In genomic region chr12:32045566-32046330, GRCm38 (mm10) we compare ENCODE assay signal across 17 mouse cellular contexts. TPM values are rescaled to one million over a fixed set of nuclear protein-coding genes. Genes with fewer than 3 reads are reported as not detected.
DNase-seq lines count a peak whose midpoint lies in the region; ATAC-seq lines count a peak whose summit lies in the region.
"Had no signal": no experiment of that assay in that cellular context is flagged by ENCODE, and none has a peak within 500 bp of the region (broad histone marks: within the 10 kb centered on the region; RNA-seq: fewer than 3 reads in every experiment).

No protein-coding gene starts in this region.

- H3K27me3 ChIP-seq in midbrain, embryonic 15.5 days (replicated peaks) = no peaks in the 10 kb centered on the region
- no peaks in the 10 kb centered on the region for H3K27me3 ChIP-seq in midbrain, embryonic 16.5 days (ENCODE audit: control insufficient read depth, insufficient read depth, low read depth, low read length)
- no peaks in the 10 kb centered on the region for H3K27me3 ChIP-seq in kidney, embryonic 14.5 days (ENCODE audit: control insufficient read depth, insufficient read depth, low read length)
- H3K27me3 ChIP-seq: midbrain, embryonic 13.5 days; neural tube, embryonic 13.5 days had no signal

- H3K9ac ChIP-seq in midbrain, embryonic 15.5 days = no peak overlapping the region
- H3K9ac ChIP-seq in midbrain, embryonic 16.5 days (ENCODE audit: low read depth, low read length) = no peak overlapping the region
- H3K9ac ChIP-seq in kidney, embryonic 14.5 days (ENCODE audit: low read depth, low read length) = no peak overlapping the region
- H3K9ac ChIP-seq: lung, embryonic 14.5 days; midbrain, embryonic 13.5 days; neural tube, embryonic 13.5 days had no signal

- no peaks in the 10 kb centered on the region for H3K9me3 ChIP-seq in midbrain, embryonic 15.5 days
- H3K9me3 ChIP-seq in midbrain, embryonic 16.5 days (replicated peaks; ENCODE audit: control insufficient read depth, low read length, poor library complexity, severe bottlenecking) = no peaks in the 10 kb centered on the region
- H3K9me3 ChIP-seq in kidney, embryonic 14.5 days (ENCODE audit: control insufficient read depth, low read length) = no peaks in the 10 kb centered on the region
- H3K9me3 ChIP-seq: midbrain, embryonic 13.5 days; neural tube, embryonic 13.5 days had no signal

- no peak overlapping the region for H3K4me3 ChIP-seq in midbrain, embryonic 15.5 days
- H3K4me3 ChIP-seq in midbrain, embryonic 16.5 days (ENCODE audit: low read depth, low read length) = no peak overlapping the region
- no peak overlapping the region for H3K4me3 ChIP-seq in kidney, embryonic 14.5 days (ENCODE audit: low read length)
- H3K4me3 ChIP-seq: midbrain, embryonic 13.5 days; neural tube, embryonic 13.5 days had no signal

- H3K4me1 ChIP-seq in midbrain, embryonic 15.5 days = 0 out of 2 replicates have a peak, but pooled peaks cover 3% of the 10 kb centered on the region
- H3K4me1 ChIP-seq in midbrain, embryonic 16.5 days (ENCODE audit: control insufficient read depth, insufficient read depth, low read length) = peaks cover 4% of the 10 kb centered on the region; the same call in 1 of the 2 replicates
- H3K4me1 ChIP-seq in kidney, embryonic 14.5 days (ENCODE audit: control insufficient read depth, insufficient read depth, low read length) = no peaks in the 10 kb centered on the region

- H3K4me2 ChIP-seq in midbrain, embryonic 15.5 days = no peak overlapping the region
- no peak overlapping the region for H3K4me2 ChIP-seq in midbrain, embryonic 16.5 days (ENCODE audit: low read length)
- H3K4me2 ChIP-seq in kidney, embryonic 14.5 days (replicated peaks; ENCODE audit: low read depth, low read length) = no peak overlapping the region
- H3K4me2 ChIP-seq: lung, embryonic 14.5 days; midbrain, embryonic 13.5 days; neural tube, embryonic 13.5 days had no signal

- peak; percentile 15 for DNase-seq in embryo, embryonic 10.5 days (ENCODE audit: low spot score)
- no peak for DNase-seq in embryo, embryonic 9.5 days (ENCODE audit: extremely low spot score)
- DNase-seq in fat pad, adult 2 months (ENCODE audit: extremely low read depth, low read depth, low spot score) = peak; percentile 62
- DNase-seq in frontal cortex, postnatal 25 days (ENCODE audit: low spot score in 2 of 2) = no peak
- DNase-seq in kidney, postnatal 14 days = no peak
- DNase-seq: cerebellum, postnatal 36 days; heart, adult 11 months; lung, embryonic 14.5 days; retina, postnatal 1 day; spleen, adult 18-20 months had no signal

- whole genome bisulfite sequencing in midbrain, embryonic 15.5 days = 82% methylated on average over 17 of the region's 17 CpGs
- WGBS in midbrain, embryonic 16.5 days = 84% methylated on average over 17 of the region's 17 CpGs
- WGBS in kidney, embryonic 14.5 days = 78% methylated on average over 17 of the region's 17 CpGs

- H3K36me3 ChIP-seq in midbrain, embryonic 15.5 days (replicated peaks) = no peaks in the 10 kb centered on the region
- no peaks in the 10 kb centered on the region for H3K36me3 ChIP-seq in midbrain, embryonic 16.5 days (ENCODE audit: control insufficient read depth, insufficient read depth, low read length)
- no peaks in the 10 kb centered on the region for H3K36me3 ChIP-seq in kidney, embryonic 14.5 days (ENCODE audit: control insufficient read depth, insufficient read depth, low read length)
- H3K36me3 ChIP-seq: midbrain, embryonic 13.5 days; neural tube, embryonic 13.5 days had no signal

- H3K27ac ChIP-seq in midbrain, embryonic 15.5 days = no peak overlapping the region
- H3K27ac ChIP-seq in midbrain, embryonic 16.5 days (ENCODE audit: low read length) = no peak overlapping the region
- H3K27ac ChIP-seq in kidney, embryonic 14.5 days (ENCODE audit: low read depth, low read length) = no peak overlapping the region
- H3K27ac ChIP-seq: hindbrain, postnatal 0 days; midbrain, embryonic 13.5 days; neural tube, embryonic 13.5 days; stomach, postnatal 0 days had no signal

- 0 out of 2 replicates have a peak, but pooled peaks have one; percentile 32 for ATAC-seq in midbrain, embryonic 15.5 days (replicated peaks)
- no peak for ATAC-seq in midbrain, embryonic 16.5 days
- no peak for ATAC-seq in kidney, embryonic 14.5 days (ENCODE audit: low FRiP score, low TSS enrichment)
- ATAC-seq: hindbrain, postnatal 0 days; midbrain, embryonic 13.5 days had no signal

RNA-seq across cellular contexts. Expression of gene Prkar2b, which starts 15.3 kb away (rescaled TPM):
- polyA plus RNA-seq in midbrain, embryonic 15.5 days (2015; fragmentation: Nextera tagmentation; extraction: Ambion mirVana) = 146 and 148 TPM in 2 replicates
- 146 and 149 TPM in 2 replicates for polyA plus RNA-seq in midbrain, embryonic 16.5 days (2015; fragmentation: Nextera tagmentation; extraction: Ambion mirVana)
- 21.4 and 27.3 TPM in 2 replicates for polyA plus RNA-seq in kidney, embryonic 14.5 days (2014; fragmentation: Nextera tagmentation; extraction: Ambion mirVana)

Comparison
In these comparisons a context has a peak if more than half of its experiments do, and no peak if none do; other contexts are left out.
1. DNase-seq: peak in embryo, embryonic 10.5 days (single experiment) and fat pad, adult 2 months (single experiment); none in embryo, embryonic 9.5 days (single experiment), frontal cortex, postnatal 25 days (0 of 2) and kidney, postnatal 14 days (single experiment).